Mouse (Mus musculus) lung, embryonic 16.5 days (tissue): ENCODE measurements around the gene Fstl1. TPM values are rescaled to one million over a fixed set of nuclear protein-coding genes. Genes with fewer than 3 reads are reported as not detected.

Experiments used
- ATAC-seq: fragments of 200-750 bp; cut with Nextera tagmentation; 2 replicates; pipeline ENCODE4 v1.8.0; 2017; ENCODE audit warnings: low read depth, mild to moderate bottlenecking, moderate library complexity
- H3K27ac ChIP-seq: fragments of 300-500 bp; sonication (generic); 2 replicates; pipeline ENCODE4 v1.5.1; 2014; ENCODE audit warnings: mild to moderate bottlenecking, control low read depth, low read length
- H3K27me3 ChIP-seq: fragments of 300-500 bp; sonication (generic); 2 replicates; pipeline ENCODE4 v1.6.1; 2014; ENCODE audit warnings: low read depth, low read length, mixed read lengths; ENCODE audit not compliant: control insufficient read depth, insufficient read depth
- H3K36me3 ChIP-seq: fragments of 300-500 bp; sonication (generic); 2 replicates; pipeline ENCODE4 v1.6.1; 2014; ENCODE audit warnings: low read length; ENCODE audit not compliant: control insufficient read depth, insufficient read depth
- H3K4me1 ChIP-seq: fragments of 300-500 bp; sonication (generic); replicated peaks from 2 replicates; pipeline ENCODE4 v1.6.1; 2014; ENCODE audit warnings: low read length, mixed read lengths; ENCODE audit not compliant: control insufficient read depth, insufficient read depth
- H3K4me2 ChIP-seq: fragments of 300-500 bp; sonication (generic); 2 replicates; pipeline ENCODE4 v1.6.1; 2014; ENCODE audit warnings: low read depth, low read length, control low read depth
- H3K4me3 ChIP-seq: fragments of 300-500 bp; sonication (generic); 2 replicates; pipeline ENCODE4 v1.5.1; 2014; ENCODE audit warnings: mild to moderate bottlenecking, low read length, control low read depth
- H3K9ac ChIP-seq: fragments of 300-500 bp; sonication (generic); 2 replicates; pipeline ENCODE4 v1.6.1; 2014; ENCODE audit warnings: low read length, control low read depth
- H3K9me3 ChIP-seq: fragments of 300-500 bp; sonication (generic); 2 replicates; pipeline ENCODE4 v1.6.1; 2016; ENCODE audit warnings: low read length; ENCODE audit not compliant: control insufficient read depth
- WGBS: fragments of 180-500 bp; shearing (Covaris S2); extraction: QIAGEN DNeasy Blood & Tissue Kit; methylation state at CpG from one replicate; pipeline ENCODE4 v1.1.7; 2014; 5-methylcytosine and 5-hydroxymethylcytosine counted together
- polyA plus RNA-seq: library from polyadenylated mRNA; unstranded; fragments of >200 nt; fragmentation: Nextera tagmentation; extraction: Ambion mirVana; gene quantifications from 2 replicates; pipeline ENCODE4 v1.2.1, GENCODE M21; 2015

Gene Fstl1
- polyA plus RNA-seq, 1 experiment from 2014 or later: 617 TPM

- H3K4me1 ChIP-seq: peaks cover 4% of the 10 kb centered on the region
- no peak for ATAC-seq
- H3K36me3 ChIP-seq: peaks cover 17% of the 10 kb centered on the region
- no peaks in the 10 kb centered on the region for H3K9me3 ChIP-seq
- no peaks in the 10 kb centered on the region for H3K27me3 ChIP-seq
- no peak overlapping the region for H3K4me3 ChIP-seq
- 87% methylated on average over 10 of the region's 10 CpGs for WGBS
- H3K9ac ChIP-seq: no peak overlapping the region
- no peak overlapping the region for H3K4me2 ChIP-seq
- no peak overlapping the region for H3K27ac ChIP-seq
Measured at GRCm38 (mm10) chr16:37795651-37796150, 19.0 kb downstream of the Fstl1 start.

- no peak overlapping the region for H3K27ac ChIP-seq
- H3K4me1 ChIP-seq: no peaks in the 10 kb centered on the region
- WGBS: 85% methylated on average over 10 of the region's 11 CpGs
- peaks cover 17% of the 10 kb centered on the region for H3K36me3 ChIP-seq
- H3K27me3 ChIP-seq: no peaks in the 10 kb centered on the region
- H3K9me3 ChIP-seq: no peaks in the 10 kb centered on the region
- ATAC-seq: no peak
- no peak overlapping the region for H3K9ac ChIP-seq
- H3K4me3 ChIP-seq: no peak overlapping the region
- no peak overlapping the region for H3K4me2 ChIP-seq
Measured at GRCm38 (mm10) chr16:37796270-37796669, 19.6 kb downstream of the Fstl1 start.

GRCm38 (mm10) chr16:37801097-37801496 is 24.4 kb downstream of the Fstl1 start:
- no peak overlapping the region for H3K4me2 ChIP-seq

GRCm38 (mm10) chr16:37802686-37803295 is 26.1 kb downstream of the Fstl1 start:
- H3K36me3 ChIP-seq: peaks cover 31% of the 10 kb centered on the region
- peaks cover under 1% of the 10 kb centered on the region; the same call in 1 of the 2 replicates for H3K4me1 ChIP-seq
- no peaks in the 10 kb centered on the region for H3K27me3 ChIP-seq
- ATAC-seq: no peak
- H3K9ac ChIP-seq: no peak overlapping the region
- H3K9me3 ChIP-seq: peaks cover 5% of the 10 kb centered on the region
- H3K4me3 ChIP-seq: no peak overlapping the region
- WGBS: 72% methylated on average over 4 of the region's 4 CpGs
- H3K4me2 ChIP-seq: no peak overlapping the region
- H3K27ac ChIP-seq: no peak overlapping the region

More at GRCm38 (mm10) chr16:37801097-37801496, 24.4 kb downstream of the Fstl1 start:
- H3K4me1 ChIP-seq: no peaks in the 10 kb centered on the region
- H3K27me3 ChIP-seq: no peaks in the 10 kb centered on the region
- no peak overlapping the region for H3K27ac ChIP-seq
- no peak for ATAC-seq
- H3K4me3 ChIP-seq: no peak overlapping the region
- no peak overlapping the region for H3K9ac ChIP-seq
- H3K36me3 ChIP-seq: peaks cover 31% of the 10 kb centered on the region
- WGBS: 70% methylated on average over 2 of the region's 2 CpGs
- H3K9me3 ChIP-seq: peaks cover 5% of the 10 kb centered on the region

- no peak for ATAC-seq
- Histone ChIP-seq H3K4me1 (peaks cover 6% of the 10 kb centered on the region), H3K27me3 (no peaks in the 10 kb centered on the region)
Measured at GRCm38 (mm10) chr16:37803387-37803950, 26.8 kb downstream of the Fstl1 start.

GRCm38 (mm10) chr16:37805746-37806495 is 29.2 kb downstream of the Fstl1 start:
- H3K36me3 ChIP-seq: peaks cover 26% of the 10 kb centered on the region
- no peaks in the 10 kb centered on the region for H3K27me3 ChIP-seq
- H3K4me2 ChIP-seq: no peak overlapping the region
- no peak overlapping the region for H3K4me3 ChIP-seq
- peaks cover 15% of the 10 kb centered on the region for H3K4me1 ChIP-seq
- 63% methylated on average over 3 of the region's 3 CpGs for WGBS
- H3K9ac ChIP-seq: no peak overlapping the region
- peak overlapping the region; percentile 12 for H3K27ac ChIP-seq
- H3K9me3 ChIP-seq: peaks cover 5% of the 10 kb centered on the region
- no peak for ATAC-seq

More at GRCm38 (mm10) chr16:37803387-37803950, 26.8 kb downstream of the Fstl1 start:
- H3K9me3 ChIP-seq: peaks cover 5% of the 10 kb centered on the region
- peaks cover 31% of the 10 kb centered on the region for H3K36me3 ChIP-seq
- H3K27ac ChIP-seq: no peak overlapping the region
- no peak overlapping the region for H3K4me2 ChIP-seq
- no peak overlapping the region for H3K4me3 ChIP-seq
- 96% methylated on average over 9 of the region's 9 CpGs for WGBS
- H3K9ac ChIP-seq: no peak overlapping the region

- ATAC-seq: no peak
- Histone ChIP-seq H3K4me2 (no peak overlapping the region), H3K4me1 (peaks cover 19% of the 10 kb centered on the region), H3K36me3 (peaks cover 26% of the 10 kb centered on the region), H3K9me3 (peaks cover 5% of the 10 kb centered on the region), H3K27ac (no peak overlapping the region), H3K4me3 (no peak overlapping the region), H3K27me3 (no peaks in the 10 kb centered on the region), H3K9ac (no peak overlapping the region)
- WGBS: 70% methylated on average over 8 of the region's 8 CpGs
Measured at GRCm38 (mm10) chr16:37807269-37807668, 30.6 kb downstream of the Fstl1 start.

GRCm38 (mm10) chr16:37808866-37809622 is 32.4 kb downstream of the Fstl1 start:
- Histone ChIP-seq H3K4me1 (peaks cover 36% of the 10 kb centered on the region), H3K4me3 (no peak overlapping the region), H3K36me3 (peaks cover 16% of the 10 kb centered on the region), H3K9ac (peak overlapping the region; percentile 31; the same call in 1 of the 2 replicates), H3K27ac (peak overlapping the region; percentile 89), H3K9me3 (peaks cover 5% of the 10 kb centered on the region), H3K27me3 (no peaks in the 10 kb centered on the region), H3K4me2 (peak overlapping the region; percentile 35)
- ATAC-seq: peak; percentile 79
- 35% methylated on average over 10 of the region's 10 CpGs for WGBS
